In the genomic region with DNA sequence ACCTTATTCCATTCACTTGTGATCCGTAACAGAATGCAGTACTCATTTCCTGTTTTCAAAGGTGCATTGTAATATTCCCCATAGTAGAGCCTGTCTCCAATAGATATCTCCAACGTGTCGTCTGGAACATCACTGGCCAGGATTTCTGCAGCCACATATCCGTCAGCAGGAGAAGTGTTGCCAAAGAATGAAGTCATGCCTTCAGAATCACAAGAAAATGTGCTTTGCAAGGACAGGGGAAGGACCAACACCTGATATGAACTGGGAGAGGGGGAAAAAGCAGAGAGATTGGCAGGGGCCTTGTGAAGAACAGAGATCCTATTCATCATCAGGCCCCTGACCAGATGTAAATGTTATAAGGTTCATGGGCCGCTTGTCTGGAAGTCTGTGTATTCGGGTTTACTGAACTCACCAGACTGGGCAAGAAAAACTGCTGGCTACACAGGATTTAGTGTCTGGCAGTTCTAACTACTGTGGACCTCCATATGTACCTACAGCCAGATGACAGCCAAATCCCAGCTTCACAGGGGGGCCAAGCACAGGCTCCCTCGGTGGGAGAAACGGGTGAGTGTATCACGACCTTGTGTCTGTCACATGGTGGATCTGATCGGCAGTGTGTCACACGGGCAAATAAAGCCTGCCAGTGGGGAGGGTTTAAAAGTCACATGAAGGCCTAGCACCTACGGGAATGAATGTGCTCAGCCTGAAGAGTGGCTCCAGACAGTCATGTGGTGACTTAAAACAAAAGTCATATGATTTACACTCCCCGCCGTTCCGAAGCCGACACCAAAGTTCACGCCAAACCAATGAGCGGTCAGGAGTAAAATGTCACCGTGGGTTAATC, we compare ENCODE assay signal across 12 mouse cellular contexts.
DNase-seq lines count a peak whose midpoint lies in the region; ATAC-seq lines count a peak whose summit lies in the region.
"Had no signal": no experiment of that assay in that cellular context is flagged by ENCODE, and none has a peak within 500 bp of the region (broad histone marks: within the 10 kb centered on the region; RNA-seq: fewer than 3 reads in every experiment).

No protein-coding gene starts in this region.

- no peak overlapping the region for H3K4me3 ChIP-seq in intestine, embryonic 16.5 days (ENCODE audit: low read length)
- H3K4me3 ChIP-seq in intestine, embryonic 15.5 days (replicated peaks), result no peak overlapping the region
- no peak overlapping the region for H3K4me3 ChIP-seq in heart, embryonic 15.5 days
- H3K4me3 ChIP-seq: hindbrain, embryonic 12.5 days; layer of hippocampus, adult 2 months; neural tube, embryonic 12.5 days had no signal

- WGBS in intestine, embryonic 16.5 days, result 83% methylated on average over 19 of the region's 19 CpGs
- 80% methylated on average over 19 of the region's 19 CpGs for WGBS in intestine, embryonic 15.5 days
- WGBS in heart, embryonic 15.5 days, result 59% methylated on average over 19 of the region's 19 CpGs

- H3K9me3 ChIP-seq in intestine, embryonic 16.5 days (ENCODE audit: control insufficient read depth, low read length), result no peaks in the 10 kb centered on the region
- H3K9me3 ChIP-seq in intestine, embryonic 15.5 days, result no peaks in the 10 kb centered on the region
- H3K9me3 ChIP-seq in heart, embryonic 15.5 days (replicated peaks), result no peaks in the 10 kb centered on the region
- H3K9me3 ChIP-seq: hindbrain, embryonic 12.5 days; neural tube, embryonic 12.5 days had no signal

- H3K27me3 ChIP-seq in intestine, embryonic 16.5 days (replicated peaks; ENCODE audit: control insufficient read depth, insufficient read depth, low read length), result no peaks in the 10 kb centered on the region
- no peaks in the 10 kb centered on the region for H3K27me3 ChIP-seq in intestine, embryonic 15.5 days (replicated peaks)
- H3K27me3 ChIP-seq in heart, embryonic 15.5 days, result no peaks in the 10 kb centered on the region
- H3K27me3 ChIP-seq: hindbrain, embryonic 12.5 days; neural tube, embryonic 12.5 days had no signal

- ATAC-seq in intestine, embryonic 16.5 days, result 0 out of 2 replicates have a peak, but pooled peaks have one; percentile 19
- ATAC-seq in intestine, embryonic 15.5 days, result no peak
- peak; percentile 34; the same call in 1 of the 2 replicates for ATAC-seq in heart, embryonic 15.5 days (replicated peaks; ENCODE audit: insufficient number of reproducible peaks, insufficient read depth, low FRiP score, low read depth)
- ATAC-seq: forebrain, embryonic 16.5 days had no signal

- no peaks in the 10 kb centered on the region for H3K36me3 ChIP-seq in intestine, embryonic 16.5 days (ENCODE audit: control insufficient read depth, insufficient read depth, low read length)
- H3K36me3 ChIP-seq in intestine, embryonic 15.5 days, result no peaks in the 10 kb centered on the region
- no peaks in the 10 kb centered on the region for H3K36me3 ChIP-seq in heart, embryonic 15.5 days
- H3K36me3 ChIP-seq: hindbrain, embryonic 12.5 days; neural tube, embryonic 12.5 days had no signal

- H3K9ac ChIP-seq in intestine, embryonic 16.5 days (ENCODE audit: low read depth, low read length), result no peak overlapping the region
- no peak overlapping the region for H3K9ac ChIP-seq in intestine, embryonic 15.5 days
- H3K9ac ChIP-seq in heart, embryonic 15.5 days, result no peak overlapping the region
- H3K9ac ChIP-seq: hindbrain, embryonic 12.5 days; neural tube, embryonic 12.5 days had no signal

- H3K4me1 ChIP-seq in intestine, embryonic 16.5 days (ENCODE audit: control insufficient read depth, insufficient read depth, low read length), result peaks cover 12% of the 10 kb centered on the region
- H3K4me1 ChIP-seq in intestine, embryonic 15.5 days (replicated peaks), result peaks cover 3% of the 10 kb centered on the region; the same call in 1 of the 2 replicates
- peaks cover 30% of the 10 kb centered on the region for H3K4me1 ChIP-seq in heart, embryonic 15.5 days (replicated peaks)
- H3K4me1 ChIP-seq: neural tube, embryonic 12.5 days had no signal

- H3K27ac ChIP-seq in intestine, embryonic 16.5 days (ENCODE audit: low read length), result no peak overlapping the region
- no peak overlapping the region for H3K27ac ChIP-seq in intestine, embryonic 15.5 days
- H3K27ac ChIP-seq in heart, embryonic 15.5 days, result peak overlapping the region; percentile 81
- H3K27ac ChIP-seq: hindbrain, embryonic 12.5 days; layer of hippocampus, adult 2 months; neural tube, embryonic 12.5 days had no signal

- DNase-seq in urinary bladder, postnatal 25 days (ENCODE audit: low spot score), result peak; percentile 6
- DNase-seq in urinary bladder, adult 2 months (ENCODE audit: low spot score), result no peak
- DNase-seq in layer of hippocampus, adult 8-10 months (ENCODE audit: low spot score in 2 of 2), result no peak
- no peak for DNase-seq in left cerebral cortex, adult 18-20 months (ENCODE audit: low spot score in 2 of 2)
- no peak for DNase-seq in layer of hippocampus, adult 9-11 months

- H3K4me2 ChIP-seq in intestine, embryonic 16.5 days (ENCODE audit: low read depth, low read length), result no peak overlapping the region
- H3K4me2 ChIP-seq in intestine, embryonic 15.5 days (replicated peaks), result no peak overlapping the region
- no peak overlapping the region for H3K4me2 ChIP-seq in heart, embryonic 15.5 days
- H3K4me2 ChIP-seq: hindbrain, embryonic 12.5 days; neural tube, embryonic 12.5 days had no signal
